Mouse (Mus musculus): Measurements from ENCODE around the gene Erg. TPM values are rescaled to one million over a fixed set of nuclear protein-coding genes. Genes with fewer than 3 reads are reported as not detected.

Gene Erg
- polyA plus RNA-seq, 1 experiment from 2014 or later, result 1.8 TPM

- no peaks in the 10 kb centered on the region for H3K4me1 ChIP-seq (replicated peaks)
- H3K9me3 ChIP-seq (replicated peaks), result no peaks in the 10 kb centered on the region
- WGBS (ENCODE audit: insufficient replicate concordance), result 72% methylated on average over 5 of the region's 5 CpGs
- H3K4me3 ChIP-seq (replicated peaks), result no peak overlapping the region
- no peak overlapping the region for H3K27ac ChIP-seq (replicated peaks)
- H3K27me3 ChIP-seq, result no peaks in the 10 kb centered on the region
- no peak overlapping the region for H3K4me2 ChIP-seq
- no peak for ATAC-seq (ENCODE audit: insufficient read depth)
- H3K36me3 ChIP-seq (replicated peaks), result no peaks in the 10 kb centered on the region
- H3K9ac ChIP-seq, result no peak overlapping the region
These were observed 221.2 kb downstream of the Erg start for GRCm38 (mm10) chr16:95365214-95365613.

- Histone ChIP-seq H3K27ac (replicated peaks) (no peak overlapping the region), H3K27me3 (no peaks in the 10 kb centered on the region), H3K4me2 (no peak overlapping the region), H3K36me3 (replicated peaks) (no peaks in the 10 kb centered on the region), H3K9ac (no peak overlapping the region), H3K4me1 (replicated peaks) (no peaks in the 10 kb centered on the region), H3K4me3 (replicated peaks) (no peak overlapping the region), H3K9me3 (replicated peaks) (no peaks in the 10 kb centered on the region)
- no peak for ATAC-seq (ENCODE audit: insufficient read depth)
- 78% methylated on average over 18 of the region's 18 CpGs for WGBS (ENCODE audit: insufficient replicate concordance)
These were observed 222.5 kb downstream of the Erg start for GRCm38 (mm10) chr16:95363632-95364465.

- Histone ChIP-seq H3K9ac (no peak overlapping the region), H3K4me1 (replicated peaks) (no peaks in the 10 kb centered on the region), H3K4me2 (no peak overlapping the region), H3K27me3 (no peaks in the 10 kb centered on the region), H3K9me3 (replicated peaks) (no peaks in the 10 kb centered on the region), H3K36me3 (replicated peaks) (no peaks in the 10 kb centered on the region), H3K4me3 (replicated peaks) (no peak overlapping the region), H3K27ac (replicated peaks) (no peak overlapping the region)
- WGBS (ENCODE audit: insufficient replicate concordance), result 66% methylated on average over 7 of the region's 7 CpGs
- no peak for ATAC-seq (ENCODE audit: insufficient read depth)
These were observed 224.4 kb downstream of the Erg start for GRCm38 (mm10) chr16:95361950-95362349.

GRCm38 (mm10) chr16:95360940-95361489 is 225.4 kb downstream of the Erg start:
- Histone ChIP-seq H3K27ac (replicated peaks) (no peak overlapping the region), H3K4me3 (replicated peaks) (no peak overlapping the region), H3K4me1 (replicated peaks) (no peaks in the 10 kb centered on the region), H3K9me3 (replicated peaks) (no peaks in the 10 kb centered on the region), H3K9ac (no peak overlapping the region), H3K27me3 (no peaks in the 10 kb centered on the region), H3K4me2 (no peak overlapping the region), H3K36me3 (replicated peaks) (no peaks in the 10 kb centered on the region)
- ATAC-seq (ENCODE audit: insufficient read depth), result no peak
- WGBS (ENCODE audit: insufficient replicate concordance), result 72% methylated on average over 18 of the region's 18 CpGs

- no peak overlapping the region for H3K27ac ChIP-seq (replicated peaks)
These were observed 226.1 kb downstream of the Erg start for GRCm38 (mm10) chr16:95360214-95360850.

GRCm38 (mm10) chr16:95356962-95357955 is 229.1 kb downstream of the Erg start:
- Histone ChIP-seq H3K4me2 (no peak overlapping the region), H3K9me3 (replicated peaks) (no peaks in the 10 kb centered on the region), H3K4me3 (replicated peaks) (no peak overlapping the region), H3K4me1 (replicated peaks) (no peaks in the 10 kb centered on the region), H3K27me3 (no peaks in the 10 kb centered on the region), H3K27ac (replicated peaks) (no peak overlapping the region), H3K9ac (no peak overlapping the region), H3K36me3 (replicated peaks) (no peaks in the 10 kb centered on the region)
- no peak for ATAC-seq (ENCODE audit: insufficient read depth)
- 68% methylated on average over 12 of the region's 12 CpGs for WGBS (ENCODE audit: insufficient replicate concordance)

More at GRCm38 (mm10) chr16:95360214-95360850, 226.1 kb downstream of the Erg start:
- H3K27me3 ChIP-seq, result no peaks in the 10 kb centered on the region
- H3K4me3 ChIP-seq (replicated peaks), result no peak overlapping the region
- ATAC-seq (ENCODE audit: insufficient read depth), result no peak
- H3K9me3 ChIP-seq (replicated peaks), result no peaks in the 10 kb centered on the region
- H3K9ac ChIP-seq, result no peak overlapping the region
- WGBS (ENCODE audit: insufficient replicate concordance), result 48% methylated on average over 8 of the region's 8 CpGs
- no peak overlapping the region for H3K4me2 ChIP-seq
- H3K4me1 ChIP-seq (replicated peaks), result no peaks in the 10 kb centered on the region
- no peaks in the 10 kb centered on the region for H3K36me3 ChIP-seq (replicated peaks)

GRCm38 (mm10) chr16:95353838-95354237 is 232.6 kb downstream of the Erg start:
- ATAC-seq (ENCODE audit: insufficient read depth), result no peak
- H3K9me3 ChIP-seq (replicated peaks), result no peaks in the 10 kb centered on the region
- H3K4me1 ChIP-seq (replicated peaks), result no peaks in the 10 kb centered on the region
- no peaks in the 10 kb centered on the region for H3K36me3 ChIP-seq (replicated peaks)
- H3K9ac ChIP-seq, result no peak overlapping the region
- no peaks in the 10 kb centered on the region for H3K27me3 ChIP-seq
- 44% methylated on average over 8 of the region's 8 CpGs for WGBS (ENCODE audit: insufficient replicate concordance)
- H3K4me3 ChIP-seq (replicated peaks), result no peak overlapping the region
- H3K27ac ChIP-seq (replicated peaks), result no peak overlapping the region
- no peak overlapping the region for H3K4me2 ChIP-seq

- no peaks in the 10 kb centered on the region for H3K4me1 ChIP-seq (replicated peaks)
- no peaks in the 10 kb centered on the region for H3K36me3 ChIP-seq (replicated peaks)
- 32% methylated on average over 8 of the region's 8 CpGs for WGBS (ENCODE audit: insufficient replicate concordance)
- H3K4me2 ChIP-seq, result no peak overlapping the region
- no peaks in the 10 kb centered on the region for H3K9me3 ChIP-seq (replicated peaks)
- ATAC-seq (ENCODE audit: insufficient read depth), result no peak
- no peak overlapping the region for H3K9ac ChIP-seq
- H3K27ac ChIP-seq (replicated peaks), result no peak overlapping the region
- no peaks in the 10 kb centered on the region for H3K27me3 ChIP-seq
- H3K4me3 ChIP-seq (replicated peaks), result no peak overlapping the region
These were observed 234.1 kb downstream of the Erg start for GRCm38 (mm10) chr16:95352266-95352665.

- no peak overlapping the region for H3K4me2 ChIP-seq
- H3K9me3 ChIP-seq (replicated peaks), result no peaks in the 10 kb centered on the region
- no peak overlapping the region for H3K9ac ChIP-seq
- no peaks in the 10 kb centered on the region for H3K4me1 ChIP-seq (replicated peaks)
- no peaks in the 10 kb centered on the region for H3K36me3 ChIP-seq (replicated peaks)
- H3K27me3 ChIP-seq, result no peaks in the 10 kb centered on the region
- H3K27ac ChIP-seq (replicated peaks), result no peak overlapping the region
- no peak for ATAC-seq (ENCODE audit: insufficient read depth)
- no peak overlapping the region for H3K4me3 ChIP-seq (replicated peaks)
- 19% methylated on average over 3 of the region's 3 CpGs for WGBS (ENCODE audit: insufficient replicate concordance)
These were observed 235.9 kb downstream of the Erg start for GRCm38 (mm10) chr16:95350499-95350898.

GRCm38 (mm10) chr16:95349745-95350144 is 236.6 kb downstream of the Erg start:
- H3K4me3 ChIP-seq (replicated peaks), result no peak overlapping the region
- H3K27me3 ChIP-seq, result no peaks in the 10 kb centered on the region
- no peaks in the 10 kb centered on the region for H3K4me1 ChIP-seq (replicated peaks)
- no peak overlapping the region for H3K9ac ChIP-seq
- ATAC-seq (ENCODE audit: insufficient read depth), result 0 out of 2 replicates have a peak, but pooled peaks have one; percentile 22
- no peak overlapping the region for H3K4me2 ChIP-seq
- no peaks in the 10 kb centered on the region for H3K36me3 ChIP-seq (replicated peaks)
- 56% methylated on average over 5 of the region's 5 CpGs for WGBS (ENCODE audit: insufficient replicate concordance)
- peak overlapping the region; percentile 10; the same call in 1 of the 2 replicates for H3K27ac ChIP-seq (replicated peaks)
- no peaks in the 10 kb centered on the region for H3K9me3 ChIP-seq (replicated peaks)
